Mouse (Mus musculus): ENCODE data around the gene Fam53b. TPM values are rescaled to one million over a fixed set of nuclear protein-coding genes. Genes with fewer than 3 reads are reported as not detected.

Gene Fam53b
- total and polyA plus RNA-seq, 3 experiments = 15.6 to 30.9 (median 22.1) TPM

GRCm38 (mm10) chr7:132786011-132786410 is 27.7 kb downstream of the Fam53b start:
- peaks cover 11% of the 10 kb centered on the region for H3K79me2 ChIP-seq (replicated peaks; ENCODE audit: control insufficient read depth, extremely low read depth, insufficient read depth, poor library complexity, severe bottlenecking)
- no peak for TF ChIP-seq ZC3H11A (IDR thresholded peaks at IDR 0.05; ENCODE audit: low read depth, low read length)
- no peak for TF ChIP-seq MAX (IDR thresholded peaks at IDR 0.05; ENCODE audit: low read length)
- TF ChIP-seq ZMIZ1 (IDR thresholded peaks at IDR 0.05; ENCODE audit: low read depth, low read length) = no peak
- no peak; the same call in 1 of the 2 replicates for TF ChIP-seq MEF2A (IDR thresholded peaks at IDR 0.05; ENCODE audit: borderline replicate concordance, low read depth, low read length)
- TF ChIP-seq RCOR1 (conservative IDR thresholded peaks at IDR 0.05; ENCODE audit: low read depth, low read length) = no peak
- no peak for TF ChIP-seq NRF1 (IDR thresholded peaks at IDR 0.05; ENCODE audit: low read depth, low read length)
- TF ChIP-seq CTCF (conservative IDR thresholded peaks at IDR 0.05 in 1 of 2, IDR thresholded peaks at IDR 0.05 in 1 of 2; ENCODE audit: low read depth in 2 of 2, low read length in 2 of 2) = no peak
- no peak for TF ChIP-seq POLR2A (IDR thresholded peaks at IDR 0.05; ENCODE audit: low read depth, low read length)
- TF ChIP-seq CHD1 (IDR thresholded peaks at IDR 0.05; ENCODE audit: low read depth, low read length) = no peak
- TF ChIP-seq CHD2 (IDR thresholded peaks at IDR 0.05; ENCODE audit: low read length) = no peak
- no peak for TF ChIP-seq POLR2AphosphoS2 (IDR thresholded peaks at IDR 0.05; ENCODE audit: low read depth, low read length)
- no peak for TF ChIP-seq MAFK (IDR thresholded peaks at IDR 0.05; ENCODE audit: insufficient replicate concordance, low read length)
- TF ChIP-seq JUND (conservative IDR thresholded peaks at IDR 0.05; ENCODE audit: low read depth, low read length) = no peak
- TF ChIP-seq HCFC1 (IDR thresholded peaks at IDR 0.05; ENCODE audit: low read depth, low read length) = no peak
- no peak overlapping the region for H3K4me3 ChIP-seq (replicated peaks in 1 of 3; ENCODE audit: low read depth in 2 of 3, low read length in 2 of 3, poor library complexity in 1 of 3)
- H3K36me3 ChIP-seq (replicated peaks in 1 of 2; ENCODE audit: control insufficient read depth in 1 of 2, insufficient read depth in 1 of 2, low read length in 1 of 2) = peaks cover 7 to 67% of the 10 kb centered on the region in 2 experiments
- DNase-seq (ENCODE audit: extremely low read depth) = no peak
- no peak overlapping the region for H3K27ac ChIP-seq (ENCODE audit: insufficient read depth, low read depth)
- H3K27me3 ChIP-seq (replicated peaks) = no peaks in the 10 kb centered on the region
- no peak overlapping the region for H3K4me2 ChIP-seq (ENCODE audit: insufficient read depth, low read depth, poor library complexity, severe bottlenecking)
- peaks cover 31 to 90% of the 10 kb centered on the region in 2 experiments for H3K4me1 ChIP-seq (ENCODE audit: control insufficient read depth in 1 of 2, insufficient read depth in 2 of 2)
- no peaks in the 10 kb centered on the region for H3K9me3 ChIP-seq (replicated peaks; ENCODE audit: low read length)
- H3K9ac ChIP-seq (ENCODE audit: insufficient read depth, low read depth) = no peak overlapping the region
- in situ Hi-C loops (cut with MboI; ENCODE audit: low pct_ligation_motif_present, low pct_unique_long_range_greater_than_20kb, low sequenced_read_pairs) = no loop called here
- dilution Hi-C loops (cut with MboI; ENCODE audit: extremely low pct_ligation_motif_present, extremely low pct_unique_long_range_greater_than_20kb, low sequenced_read_pairs) = no loop called here

GRCm38 (mm10) chr7:132784101-132784500 is 29.6 kb downstream of the Fam53b start:
- Histone ChIP-seq H3K27me3 (replicated peaks) (no peaks in the 10 kb centered on the region), H3K4me1 (ENCODE audit: control insufficient read depth in 1 of 2, insufficient read depth in 2 of 2) (peaks cover 26 to 81% of the 10 kb centered on the region in 2 experiments), H3K27ac (ENCODE audit: insufficient read depth, low read depth) (no peak overlapping the region), H3K4me2 (ENCODE audit: insufficient read depth, low read depth, poor library complexity, severe bottlenecking) (no peak overlapping the region), H3K79me2 (replicated peaks; ENCODE audit: control insufficient read depth, extremely low read depth, insufficient read depth, poor library complexity, severe bottlenecking) (peaks cover 8% of the 10 kb centered on the region; the same call in 1 of the 2 replicates), H3K36me3 (replicated peaks in 1 of 2; ENCODE audit: control insufficient read depth in 1 of 2, insufficient read depth in 1 of 2, low read length in 1 of 2) (peaks cover 13 to 67% of the 10 kb centered on the region in 2 experiments), H3K4me3 (replicated peaks in 1 of 3; ENCODE audit: low read depth in 2 of 3, low read length in 2 of 3, poor library complexity in 1 of 3) (no peak overlapping the region), H3K9ac (ENCODE audit: insufficient read depth, low read depth) (no peak overlapping the region), H3K9me3 (replicated peaks; ENCODE audit: low read length) (no peaks in the 10 kb centered on the region)
- DNase-seq (ENCODE audit: extremely low read depth) = no peak
- TF ChIP-seq GABPA (IDR thresholded peaks at IDR 0.05; ENCODE audit: insufficient replicate concordance, low read depth, low read length) (no peak), E2F4 (IDR thresholded peaks at IDR 0.05; ENCODE audit: insufficient replicate concordance, low read depth, low read length) (no peak), POLR2AphosphoS2 (IDR thresholded peaks at IDR 0.05; ENCODE audit: low read depth, low read length) (no peak), BHLHE40 (IDR thresholded peaks at IDR 0.05; ENCODE audit: low read depth, low read length) (no peak), JUN (IDR thresholded peaks at IDR 0.05; ENCODE audit: insufficient read depth, low read depth, low read length) (no peak), CHD1 (IDR thresholded peaks at IDR 0.05; ENCODE audit: low read depth, low read length) (no peak), ZKSCAN1 (IDR thresholded peaks at IDR 0.05; ENCODE audit: borderline replicate concordance, low read depth, low read length) (no peak), ETS1 (conservative IDR thresholded peaks at IDR 0.05; ENCODE audit: low read depth, low read length) (no peak), USF1 (IDR thresholded peaks at IDR 0.05; ENCODE audit: low read depth, low read length) (no peak), IRF4 (IDR thresholded peaks at IDR 0.05; ENCODE audit: low read depth, low read length) (no peak), KAT2A (IDR thresholded peaks at IDR 0.05; ENCODE audit: insufficient replicate concordance, low read length) (no peak), MXI1 (IDR thresholded peaks at IDR 0.05; ENCODE audit: low read depth, low read length) (no peak), USF2 (conservative IDR thresholded peaks at IDR 0.05; ENCODE audit: low read depth, low read length) (no peak), ZC3H11A (IDR thresholded peaks at IDR 0.05; ENCODE audit: low read depth, low read length) (no peak), ZNF384 (IDR thresholded peaks at IDR 0.05; ENCODE audit: low read depth, low read length) (no peak), MYC (IDR thresholded peaks at IDR 0.05; ENCODE audit: low read depth, low read length) (no peak), PAX5 (IDR thresholded peaks at IDR 0.05; ENCODE audit: low read length) (no peak), UBTF (IDR thresholded peaks at IDR 0.05; ENCODE audit: low read depth, low read length) (no peak)
- in situ Hi-C loops (cut with MboI; ENCODE audit: low pct_ligation_motif_present, low pct_unique_long_range_greater_than_20kb, low sequenced_read_pairs) = no loop called here
- dilution Hi-C loops (cut with MboI; ENCODE audit: extremely low pct_ligation_motif_present, extremely low pct_unique_long_range_greater_than_20kb, low sequenced_read_pairs) = no loop called here

All from CH12.LX (cell line).